Mouse (Mus musculus): ENCODE measurements at regions not wholly inside any gene's neighbourhood (a gene's known extent, or its start where the extent isn't known, plus 50 kb on each side); places are given as distances from the start of the nearest gene placed in this dataset.

DNA sequence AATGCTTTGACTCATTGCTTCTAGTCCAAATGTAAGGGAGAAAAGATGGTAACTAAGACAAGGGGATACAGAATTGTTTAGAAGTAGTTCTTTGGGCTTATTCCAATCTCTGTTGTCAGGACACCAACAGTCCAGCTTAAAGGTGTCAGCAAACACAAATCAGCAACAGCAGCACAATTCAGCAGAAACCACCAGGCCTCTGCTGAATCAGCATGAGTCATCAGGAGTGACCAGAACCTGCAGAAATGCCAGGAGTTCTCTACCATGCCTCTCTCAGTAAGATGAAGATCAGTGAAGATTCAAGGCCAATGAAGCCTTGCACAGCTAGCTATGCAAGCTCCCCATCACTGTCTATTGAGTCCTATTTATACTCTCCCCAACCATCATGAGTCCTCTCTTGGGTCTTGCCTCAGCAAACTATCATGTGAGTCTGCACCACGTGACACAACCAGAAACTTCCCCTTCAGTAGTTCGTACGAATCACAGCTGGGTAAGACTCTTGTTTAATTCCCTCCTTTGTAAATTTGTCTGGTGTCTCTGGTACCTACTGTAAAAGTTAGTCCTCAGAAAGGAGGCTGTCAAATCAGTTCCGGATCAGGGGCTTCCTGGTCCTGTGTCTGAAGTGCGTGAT lies 110.7 kb upstream of the Ptgfr start:
- TF ChIP-seq CTCF (IDR thresholded peaks at IDR 0.05; ENCODE audit: low read depth) (no peak), EP300 (optimal IDR thresholded peaks at IDR 0.05) (no peak)
- no peak for DNase-seq (ENCODE audit: low spot score)
- Histone ChIP-seq H3K27me3 (ENCODE audit: control insufficient read depth, insufficient read depth, low read length) (no peaks in the 10 kb centered on the region), H3K4me2 (replicated peaks; ENCODE audit: low read depth) (no peak overlapping the region), H3K4me1 (replicated peaks; ENCODE audit: control insufficient read depth, insufficient read depth) (no peaks in the 10 kb centered on the region), H3K9ac (ENCODE audit: low read length) (no peak overlapping the region), H3K36me3 (ENCODE audit: control insufficient read depth, insufficient read depth, low read length) (no peaks in the 10 kb centered on the region), H3K9me3 (ENCODE audit: control insufficient read depth, low read length) (no peaks in the 10 kb centered on the region), H3K27ac (replicated peaks) (no peak overlapping the region), H3K4me3 (ENCODE audit: low read depth, low read length) (no peak overlapping the region)
- ATAC-seq (ENCODE audit: low FRiP score, low TSS enrichment): no peak
- 82% methylated on average over 5 of the region's 5 CpGs for WGBS

DNA sequence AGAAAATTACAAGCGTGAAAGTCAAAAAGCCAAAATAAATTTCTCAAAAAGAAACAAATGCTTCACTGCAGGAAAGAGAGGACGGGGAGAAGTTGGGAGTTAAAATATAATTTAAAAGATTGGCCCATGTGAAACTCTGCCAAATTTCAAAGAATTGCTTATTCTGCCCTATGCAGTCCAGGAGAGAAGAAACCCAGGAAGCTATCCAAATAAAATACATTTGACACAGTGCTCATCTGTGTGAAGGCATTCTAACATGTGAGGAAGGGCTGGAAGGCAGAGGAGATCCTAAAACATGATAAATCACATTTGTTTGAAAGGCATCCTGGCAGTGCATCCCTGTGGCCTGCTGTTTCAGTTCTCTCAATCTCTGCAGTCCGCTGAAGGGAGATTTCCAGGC lies 108.5 kb upstream of the Ptgfr start:
- ATAC-seq (ENCODE audit: low FRiP score, low TSS enrichment): no peak
- Histone ChIP-seq H3K27ac (replicated peaks) (no peak overlapping the region), H3K9ac (ENCODE audit: low read length) (no peak overlapping the region), H3K27me3 (ENCODE audit: control insufficient read depth, insufficient read depth, low read length) (no peaks in the 10 kb centered on the region), H3K4me3 (ENCODE audit: low read depth, low read length) (no peak overlapping the region), H3K36me3 (ENCODE audit: control insufficient read depth, insufficient read depth, low read length) (no peaks in the 10 kb centered on the region), H3K9me3 (ENCODE audit: control insufficient read depth, low read length) (no peaks in the 10 kb centered on the region), H3K4me2 (replicated peaks; ENCODE audit: low read depth) (no peak overlapping the region), H3K4me1 (replicated peaks; ENCODE audit: control insufficient read depth, insufficient read depth) (no peaks in the 10 kb centered on the region)
- no peak for DNase-seq (ENCODE audit: low spot score)
- 54% methylated on average over 3 of the region's 3 CpGs for WGBS
- TF ChIP-seq CTCF (IDR thresholded peaks at IDR 0.05; ENCODE audit: low read depth) (no peak), EP300 (optimal IDR thresholded peaks at IDR 0.05) (no peak)

DNA sequence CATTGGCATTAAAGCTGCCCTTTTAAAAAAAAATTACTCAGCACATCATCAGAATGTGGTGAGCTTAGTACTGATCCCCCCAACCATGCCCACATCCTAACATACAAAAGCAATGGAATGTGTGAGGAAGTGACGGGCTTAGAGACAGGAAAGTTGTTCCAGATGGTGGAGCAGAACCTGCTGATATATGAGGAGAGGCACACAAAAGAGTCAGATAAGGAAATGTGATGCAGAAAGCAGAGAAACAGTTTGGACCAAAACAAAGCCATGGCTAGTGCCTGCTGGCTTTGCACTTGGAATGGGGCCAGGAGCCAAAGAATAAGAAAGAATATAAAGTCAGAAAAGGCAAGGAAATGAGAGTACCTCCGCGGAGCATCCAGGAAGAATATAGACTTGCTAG lies 106.1 kb upstream of the Ptgfr start:
- no peak for DNase-seq (ENCODE audit: low spot score)
- WGBS: 60% methylated on average over 3 of the region's 3 CpGs
- TF ChIP-seq CTCF (IDR thresholded peaks at IDR 0.05; ENCODE audit: low read depth) (no peak), EP300 (optimal IDR thresholded peaks at IDR 0.05) (no peak)

DNA sequence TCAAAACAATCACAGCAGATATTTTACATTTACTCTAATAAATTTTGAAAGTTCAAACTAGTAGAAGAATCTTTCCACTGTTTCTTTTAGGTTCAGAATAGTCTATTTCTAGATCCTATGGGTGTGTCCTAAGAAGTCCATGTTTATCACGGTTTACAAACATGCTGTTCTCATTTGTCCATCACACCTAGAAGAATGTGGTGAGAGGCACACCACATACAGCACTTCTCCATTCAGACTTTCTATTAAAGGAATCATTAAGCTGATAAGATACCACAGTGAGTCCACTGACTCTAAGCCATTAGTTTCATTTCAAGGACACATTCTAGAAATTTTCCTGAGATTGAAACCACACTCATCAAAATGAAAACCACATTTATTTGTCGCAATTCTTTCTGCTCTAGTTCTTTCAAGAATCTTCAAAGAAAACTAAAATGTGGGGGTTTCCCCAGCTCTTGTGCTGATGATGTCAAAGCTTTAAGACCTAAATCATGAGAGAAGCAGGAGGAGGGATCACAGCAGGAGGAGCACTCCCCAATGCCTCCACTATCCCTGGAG lies 101.1 kb upstream of the Ptgfr start:
- no peaks in the 10 kb centered on the region for H3K9me3 ChIP-seq (ENCODE audit: control insufficient read depth, low read length)
- 66% methylated on average over 2 of the region's 2 CpGs for WGBS
- no peak overlapping the region for H3K4me2 ChIP-seq (replicated peaks; ENCODE audit: low read depth)
- no peak overlapping the region for H3K4me3 ChIP-seq (ENCODE audit: low read depth, low read length)
- DNase-seq (ENCODE audit: low spot score) (no peak), ATAC-seq (ENCODE audit: low FRiP score, low TSS enrichment) (no peak)
- no peaks in the 10 kb centered on the region for H3K36me3 ChIP-seq (ENCODE audit: control insufficient read depth, insufficient read depth, low read length)
- H3K4me1 ChIP-seq (replicated peaks; ENCODE audit: control insufficient read depth, insufficient read depth): no peaks in the 10 kb centered on the region
- TF ChIP-seq CTCF (IDR thresholded peaks at IDR 0.05; ENCODE audit: low read depth) (no peak), EP300 (optimal IDR thresholded peaks at IDR 0.05) (no peak)
- no peak overlapping the region for H3K27ac ChIP-seq (replicated peaks)
- no peaks in the 10 kb centered on the region for H3K27me3 ChIP-seq (ENCODE audit: control insufficient read depth, insufficient read depth, low read length)
- H3K9ac ChIP-seq (ENCODE audit: low read length): no peak overlapping the region

More for the DNA sequence above, 106.1 kb upstream of the Ptgfr start:
- H3K4me3 ChIP-seq (ENCODE audit: low read depth, low read length): no peak overlapping the region
- no peak overlapping the region for H3K9ac ChIP-seq (ENCODE audit: low read length)
- no peak overlapping the region for H3K4me2 ChIP-seq (replicated peaks; ENCODE audit: low read depth)
- no peaks in the 10 kb centered on the region for H3K36me3 ChIP-seq (ENCODE audit: control insufficient read depth, insufficient read depth, low read length)
- ATAC-seq (ENCODE audit: low FRiP score, low TSS enrichment): no peak
- no peaks in the 10 kb centered on the region for H3K9me3 ChIP-seq (ENCODE audit: control insufficient read depth, low read length)
- no peak overlapping the region for H3K27ac ChIP-seq (replicated peaks)
- no peaks in the 10 kb centered on the region for H3K27me3 ChIP-seq (ENCODE audit: control insufficient read depth, insufficient read depth, low read length)
- H3K4me1 ChIP-seq (replicated peaks; ENCODE audit: control insufficient read depth, insufficient read depth): no peaks in the 10 kb centered on the region

DNA sequence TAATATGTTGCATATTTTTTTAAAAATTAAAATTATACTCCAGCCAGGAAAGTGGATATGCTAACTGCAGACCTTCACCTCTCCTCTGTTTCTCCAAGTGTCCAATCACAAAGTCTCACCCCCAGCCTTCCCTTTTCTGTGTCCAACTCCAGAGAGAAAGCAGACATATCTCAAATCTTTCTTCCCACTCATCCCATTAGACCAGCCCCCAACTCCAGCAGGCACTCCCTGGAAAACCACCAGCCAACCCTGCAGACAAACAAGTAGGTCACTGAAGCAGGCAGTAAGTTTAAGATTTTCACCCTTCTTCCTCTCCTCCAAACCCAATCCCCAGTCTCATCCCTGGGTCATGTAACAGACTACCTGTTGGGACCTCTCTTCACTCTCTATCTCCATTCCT lies 94.2 kb upstream of the Ptgfr start:
- Histone ChIP-seq H3K4me1 (replicated peaks; ENCODE audit: control insufficient read depth, insufficient read depth) (no peaks in the 10 kb centered on the region), H3K36me3 (ENCODE audit: control insufficient read depth, insufficient read depth, low read length) (no peaks in the 10 kb centered on the region), H3K27ac (replicated peaks) (no peak overlapping the region), H3K4me3 (ENCODE audit: low read depth, low read length) (no peak overlapping the region), H3K4me2 (replicated peaks; ENCODE audit: low read depth) (no peak overlapping the region), H3K9ac (ENCODE audit: low read length) (no peak overlapping the region), H3K9me3 (ENCODE audit: control insufficient read depth, low read length) (no peaks in the 10 kb centered on the region), H3K27me3 (ENCODE audit: control insufficient read depth, insufficient read depth, low read length) (no peaks in the 10 kb centered on the region)
- no peak for DNase-seq (ENCODE audit: low spot score)
- TF ChIP-seq CTCF (IDR thresholded peaks at IDR 0.05; ENCODE audit: low read depth) (no peak), EP300 (optimal IDR thresholded peaks at IDR 0.05) (no peak)
- ATAC-seq (ENCODE audit: low FRiP score, low TSS enrichment): no peak

DNA sequence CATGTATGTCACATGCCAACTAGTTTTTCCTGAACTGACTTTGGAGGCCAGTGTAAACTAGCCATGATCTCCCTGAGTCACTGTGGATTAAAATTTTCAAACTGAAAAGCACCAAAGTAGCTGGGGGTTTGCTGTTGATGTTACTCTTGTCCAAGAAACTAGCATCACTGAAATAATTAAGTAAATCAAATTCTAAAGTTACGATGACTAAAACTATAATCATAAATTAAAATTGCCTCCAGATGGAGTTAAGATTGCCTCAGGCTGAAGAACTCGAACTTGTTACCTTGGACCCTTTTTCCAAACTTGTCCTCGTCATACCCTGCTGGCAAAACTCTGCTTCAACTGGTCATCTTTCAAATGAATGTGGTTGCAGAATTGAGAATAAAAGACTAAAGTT lies 93.7 kb upstream of the Ptgfr start:
- 71% methylated on average over 3 of the region's 3 CpGs for WGBS
- no peak overlapping the region for H3K4me3 ChIP-seq (ENCODE audit: low read depth, low read length)

More for the DNA sequence above, 93.7 kb upstream of the Ptgfr start:
- Histone ChIP-seq H3K4me1 (replicated peaks; ENCODE audit: control insufficient read depth, insufficient read depth) (no peaks in the 10 kb centered on the region), H3K27ac (replicated peaks) (no peak overlapping the region), H3K4me2 (replicated peaks; ENCODE audit: low read depth) (no peak overlapping the region), H3K9ac (ENCODE audit: low read length) (no peak overlapping the region), H3K27me3 (ENCODE audit: control insufficient read depth, insufficient read depth, low read length) (no peaks in the 10 kb centered on the region), H3K9me3 (ENCODE audit: control insufficient read depth, low read length) (no peaks in the 10 kb centered on the region), H3K36me3 (ENCODE audit: control insufficient read depth, insufficient read depth, low read length) (no peaks in the 10 kb centered on the region)
- ATAC-seq (ENCODE audit: low FRiP score, low TSS enrichment) (no peak), DNase-seq (ENCODE audit: low spot score) (no peak)
- TF ChIP-seq EP300 (optimal IDR thresholded peaks at IDR 0.05): no peak
- TF ChIP-seq CTCF (IDR thresholded peaks at IDR 0.05; ENCODE audit: low read depth): no peak

Data from stomach, postnatal 0 days (tissue).